Mouse (Mus musculus) mature B cell (primary cell): ENCODE results near the gene Atn1.
"Not testable (repeated sequence)": the region's sequence is repeated elsewhere in the genome, so short reads cannot be mapped to it uniquely, and the experiment has no call there.

Experiments used
- in situ Hi-C: fragments of 300-500 bp; cut with MboI; formaldehyde crosslinking; loops from 2 replicates; pipeline ENCODE4 v1.14.3; 2019

Atn1 gene

DNA sequence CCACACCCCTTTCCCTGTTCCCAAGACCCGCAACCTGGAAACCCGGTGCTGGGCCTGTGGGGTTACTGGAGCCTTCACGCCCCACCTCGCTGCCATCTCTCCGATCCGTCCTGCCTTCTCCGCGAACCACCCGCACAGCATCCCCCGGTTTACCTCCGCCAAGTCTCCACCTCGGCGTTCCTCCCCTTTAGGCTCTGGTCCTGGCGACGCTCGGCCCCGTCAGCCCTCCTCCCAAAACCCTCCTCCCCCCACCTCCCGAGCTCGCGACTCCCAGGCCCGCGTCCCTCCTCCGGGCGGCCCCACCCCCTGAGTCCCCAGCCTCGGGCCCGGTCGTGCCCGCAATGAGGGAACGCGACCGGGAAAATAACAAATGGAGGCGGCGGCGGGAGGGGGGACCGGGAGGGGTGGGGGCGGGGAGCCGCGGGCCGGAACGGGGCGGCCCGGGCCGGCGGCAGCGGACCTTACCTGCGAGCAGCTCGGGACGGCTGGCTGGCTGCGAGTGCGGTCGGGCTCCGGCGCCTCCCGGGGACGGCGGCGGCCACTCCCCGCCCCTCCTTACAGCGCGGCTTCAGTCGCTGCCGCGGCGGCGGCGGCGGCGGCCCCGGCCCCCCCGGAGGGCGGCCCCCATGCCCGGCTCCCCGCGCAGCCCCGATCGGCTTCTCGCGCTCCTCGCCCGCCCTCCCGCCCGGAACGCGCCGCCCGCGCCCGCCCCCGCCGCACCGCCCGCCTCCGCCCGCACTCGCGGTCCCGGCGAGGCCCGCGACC is at the start of gene Atn1, which contains the start of gene Gm45234:
Gene Atn1 (minus strand): TSS at position 694 of the 765 bp plus-strand sequence.
Gene Gm45234 (minus strand): TSS at position 191 of the 765 bp plus-strand sequence.
- in situ Hi-C loops = no loop called here

DNA sequence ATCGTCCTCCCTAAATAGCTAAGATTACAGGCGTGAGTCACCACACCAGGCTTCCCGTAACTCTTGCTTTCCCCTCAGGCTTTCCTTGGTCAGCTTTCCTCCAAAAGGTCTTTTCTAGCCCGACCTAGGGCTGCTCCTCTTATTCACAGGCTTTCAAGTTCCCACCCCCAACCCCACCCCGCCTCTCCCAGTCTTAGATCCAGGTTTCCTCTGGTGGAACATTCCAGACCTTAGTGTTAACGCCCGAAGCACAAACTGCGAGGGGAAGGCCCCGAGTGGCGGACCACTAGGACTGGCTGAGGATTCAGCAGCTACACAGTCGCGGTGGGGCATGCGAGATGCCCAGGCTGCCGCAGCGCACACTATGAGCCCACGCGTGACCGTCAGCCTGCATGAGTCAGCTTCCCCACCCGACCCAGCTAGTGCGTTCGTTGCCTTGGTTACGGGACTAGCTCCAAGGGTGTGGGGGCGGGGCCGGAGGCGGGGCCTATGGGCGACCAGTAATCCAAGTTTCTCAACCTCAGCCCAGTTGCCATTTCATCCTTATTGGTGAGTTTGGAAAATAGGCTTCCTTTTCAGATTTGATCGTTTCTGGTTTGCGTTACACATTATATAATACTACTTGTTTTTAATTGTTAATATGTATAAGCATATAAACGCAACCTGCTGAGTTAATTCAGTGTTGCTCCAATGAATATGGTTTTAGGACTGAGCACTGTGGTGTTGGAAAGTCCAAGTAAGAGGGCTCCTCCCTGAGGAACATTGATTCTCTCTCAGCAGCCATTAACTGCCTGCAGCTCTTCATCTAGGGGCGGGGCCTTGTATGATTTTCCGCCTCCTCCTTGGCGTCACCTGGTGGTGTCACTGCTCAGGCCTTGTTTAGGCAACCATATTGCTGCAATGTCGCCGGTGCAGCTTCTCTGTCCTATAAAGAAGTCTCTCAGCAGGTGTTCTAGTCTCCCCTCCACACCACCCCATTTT is 49.3 kb upstream of the Atn1 start:
- in situ Hi-C loops = no loop called here

DNA sequence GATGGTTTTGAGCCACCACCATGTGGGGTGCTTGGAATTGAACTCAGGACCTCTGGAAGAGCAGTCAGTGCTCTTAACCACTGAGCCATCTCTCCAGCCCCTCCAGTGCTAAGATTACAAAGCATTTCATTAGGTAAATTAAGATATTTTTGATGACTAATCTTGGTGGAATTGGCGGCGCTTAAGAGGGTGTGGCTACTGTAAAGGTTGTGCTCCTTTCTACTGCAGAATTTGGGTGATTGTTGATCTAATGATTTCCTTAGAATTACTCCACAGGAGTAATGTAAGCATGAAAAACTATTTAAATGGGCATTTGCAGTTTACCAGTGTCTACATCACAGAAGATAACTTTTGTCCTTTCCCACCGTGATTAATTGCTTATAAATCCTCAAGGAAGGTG is 48.0 kb upstream of the Atn1 start:
- in situ Hi-C loops = no loop called here

DNA sequence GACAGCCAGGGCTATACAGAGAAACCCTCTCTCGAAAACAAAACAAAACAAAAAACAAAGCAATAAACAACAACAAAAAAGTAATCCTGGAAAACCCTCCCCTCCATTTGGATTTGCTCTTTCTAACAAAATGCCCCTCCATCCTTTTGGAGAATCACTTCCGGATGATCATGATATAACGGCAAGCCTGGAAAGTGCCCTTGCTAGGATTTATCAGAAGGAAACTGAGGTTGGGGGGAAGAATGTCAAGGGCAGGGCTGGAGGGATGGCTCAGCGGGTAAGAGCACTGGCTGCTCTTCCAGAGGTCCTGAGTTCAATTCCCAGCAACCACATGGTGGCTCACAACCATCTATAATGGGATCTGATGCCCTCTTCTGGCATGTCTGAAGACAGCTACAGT is 47.4 kb upstream of the Atn1 start:
- in situ Hi-C loops = not testable (repeated sequence)

DNA sequence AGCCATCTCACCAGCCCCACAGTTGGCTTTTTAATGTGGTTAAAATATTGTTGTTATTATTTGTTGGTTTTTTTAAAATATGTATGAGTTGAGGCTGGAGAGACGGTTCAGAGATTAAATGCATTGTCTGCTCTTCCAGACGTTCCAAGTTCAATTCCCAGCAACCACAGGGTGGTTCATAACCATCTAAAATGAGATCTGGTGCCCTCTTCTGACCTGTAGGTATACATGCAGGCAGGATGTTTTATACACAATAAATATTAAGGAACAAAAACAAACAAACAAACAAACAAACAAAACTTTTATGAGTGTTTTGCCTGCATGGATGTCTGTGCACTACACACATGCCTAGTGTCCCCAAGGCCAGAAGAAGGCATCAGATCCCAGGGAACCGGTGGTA is 46.7 kb upstream of the Atn1 start:
- in situ Hi-C loops = no loop called here

DNA sequence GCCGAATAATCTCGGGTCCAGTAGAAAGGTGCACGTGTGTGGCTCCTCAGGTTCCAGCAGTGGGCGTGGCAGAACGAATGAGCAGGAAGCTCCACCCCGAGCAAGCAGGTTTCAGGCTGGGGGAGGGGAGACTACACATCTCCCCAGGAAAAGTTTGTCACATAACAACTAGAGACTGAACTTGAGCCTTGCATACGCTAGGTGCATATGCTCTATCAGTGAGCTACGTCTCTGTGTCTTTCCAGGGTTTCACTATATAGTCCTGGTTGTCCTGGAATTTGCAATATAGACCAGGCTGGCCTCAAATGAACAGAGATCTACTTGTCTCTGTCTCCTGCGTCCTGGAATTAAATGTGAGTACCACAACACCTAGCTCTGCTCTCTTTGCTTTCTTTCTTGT is 46.1 kb upstream of the Atn1 start:
- in situ Hi-C loops = not testable (repeated sequence)

DNA sequence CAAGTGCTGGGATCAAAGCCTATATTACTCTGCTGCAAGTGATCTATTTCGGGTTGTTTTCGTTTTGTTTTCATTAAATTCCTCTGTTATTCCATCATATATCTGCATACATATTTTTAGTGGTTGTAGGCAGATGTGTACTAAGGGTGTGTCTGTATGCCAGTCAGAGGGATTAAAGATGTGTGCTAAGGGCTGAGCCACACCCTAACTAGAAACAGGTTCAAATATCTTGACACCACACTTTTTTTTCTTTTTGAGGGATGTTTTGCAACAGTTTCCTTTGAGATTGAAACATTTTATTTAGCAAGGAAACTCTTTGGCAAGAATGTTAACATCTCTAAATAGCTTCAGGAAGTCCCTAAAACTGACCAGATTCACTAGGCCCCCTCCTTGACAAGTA is 39.9 kb upstream of the Atn1 start:
- in situ Hi-C loops = no loop called here

DNA sequence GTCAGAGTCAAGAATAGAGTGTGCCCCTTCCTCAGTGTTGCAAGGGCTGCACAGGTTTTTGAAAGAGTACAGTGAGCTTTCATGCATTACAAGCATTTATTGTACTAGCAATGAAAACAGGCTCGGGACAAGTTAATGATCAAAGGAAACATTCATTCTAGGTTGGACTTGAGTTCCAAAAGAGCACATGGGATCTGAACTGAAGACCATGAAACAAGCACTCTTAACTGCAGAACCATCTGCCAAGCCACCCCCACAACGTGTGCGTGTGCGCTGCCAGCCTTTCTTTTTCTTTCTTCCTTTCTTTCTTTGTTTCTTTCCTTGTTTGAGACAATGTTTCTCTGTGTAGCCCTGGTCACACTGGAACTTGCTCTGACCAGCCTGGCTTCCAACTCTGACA is 39.5 kb upstream of the Atn1 start:
- in situ Hi-C loops = no loop called here

DNA sequence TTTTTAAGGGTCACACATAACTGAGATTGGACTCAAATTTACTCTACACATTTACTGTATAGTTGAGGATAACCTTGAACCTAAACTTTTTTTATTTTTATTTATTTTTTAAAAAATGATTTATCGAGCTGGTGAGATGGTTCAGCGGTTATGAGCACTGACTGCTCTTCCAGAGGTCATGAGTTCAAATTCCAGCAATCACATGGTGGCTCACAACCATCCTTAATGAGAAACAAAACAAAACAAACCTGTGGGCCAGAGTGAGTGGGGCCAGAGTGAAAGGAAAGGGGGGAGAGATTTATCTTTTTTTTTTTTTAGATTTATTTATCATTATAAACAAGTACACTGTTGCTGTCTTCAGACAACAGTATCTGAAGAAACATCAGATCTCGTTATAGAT is 35.6 kb upstream of the Atn1 start:
- in situ Hi-C loops = no loop called here

DNA sequence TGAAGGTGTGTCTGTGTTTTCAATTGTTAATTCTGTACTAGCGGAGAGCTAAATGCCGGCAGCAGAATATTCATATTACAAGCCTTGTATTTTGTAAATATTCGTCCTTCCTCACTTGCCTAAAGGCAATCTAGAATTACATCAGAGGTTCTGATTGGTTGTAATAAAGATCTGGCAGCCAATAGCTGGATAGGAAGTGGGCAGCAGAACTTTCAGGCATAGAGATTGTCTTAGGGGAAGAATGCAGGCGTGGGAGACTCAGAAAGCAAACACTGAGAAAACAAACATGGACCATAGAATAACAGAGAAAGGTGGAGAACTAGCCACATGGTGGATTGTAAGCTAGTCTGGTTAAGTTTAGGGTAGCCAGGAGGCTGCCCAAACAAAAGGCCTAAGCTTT is 33.8 kb upstream of the Atn1 start:
- in situ Hi-C loops = no loop called here

DNA sequence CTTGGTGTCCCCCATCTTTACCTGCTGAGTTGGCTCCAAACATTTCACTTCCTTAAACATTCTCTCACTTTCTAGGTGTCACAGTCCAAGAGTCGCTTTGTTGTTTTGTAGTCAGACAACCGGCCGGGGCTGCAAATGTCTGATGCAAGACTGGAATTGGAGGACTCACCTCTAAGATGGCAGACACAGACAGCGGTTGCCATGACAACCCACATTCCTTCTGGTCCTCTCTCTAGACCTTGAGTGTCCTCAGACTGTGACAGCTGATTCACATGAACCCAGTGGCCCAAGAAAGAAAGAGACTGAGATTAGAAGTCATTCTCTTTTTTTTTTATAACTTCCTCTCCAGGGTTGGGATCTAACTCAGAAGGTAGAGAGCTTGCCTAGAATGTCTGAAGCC is 33.2 kb upstream of the Atn1 start:
- in situ Hi-C loops = no loop called here

DNA sequence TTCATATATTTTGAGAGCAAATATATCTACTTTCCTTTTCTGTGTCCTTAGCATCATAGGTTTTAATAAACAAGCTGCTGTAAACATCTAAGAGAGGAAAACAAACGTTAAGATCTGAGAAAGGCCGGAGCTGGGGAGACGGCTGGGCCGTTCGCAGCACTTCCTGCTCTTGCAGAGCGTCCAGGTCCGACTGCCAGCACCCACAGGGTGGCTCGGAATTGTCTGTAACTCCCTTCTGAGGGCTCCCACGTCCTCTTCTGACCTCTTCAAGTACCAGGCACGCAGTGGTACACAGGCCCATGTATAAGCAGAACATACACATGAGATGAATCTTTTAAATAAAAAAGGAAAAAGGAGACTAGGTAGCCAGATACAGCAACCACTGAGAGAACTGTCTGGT is 31.4 kb upstream of the Atn1 start:
- in situ Hi-C loops = no loop called here

DNA sequence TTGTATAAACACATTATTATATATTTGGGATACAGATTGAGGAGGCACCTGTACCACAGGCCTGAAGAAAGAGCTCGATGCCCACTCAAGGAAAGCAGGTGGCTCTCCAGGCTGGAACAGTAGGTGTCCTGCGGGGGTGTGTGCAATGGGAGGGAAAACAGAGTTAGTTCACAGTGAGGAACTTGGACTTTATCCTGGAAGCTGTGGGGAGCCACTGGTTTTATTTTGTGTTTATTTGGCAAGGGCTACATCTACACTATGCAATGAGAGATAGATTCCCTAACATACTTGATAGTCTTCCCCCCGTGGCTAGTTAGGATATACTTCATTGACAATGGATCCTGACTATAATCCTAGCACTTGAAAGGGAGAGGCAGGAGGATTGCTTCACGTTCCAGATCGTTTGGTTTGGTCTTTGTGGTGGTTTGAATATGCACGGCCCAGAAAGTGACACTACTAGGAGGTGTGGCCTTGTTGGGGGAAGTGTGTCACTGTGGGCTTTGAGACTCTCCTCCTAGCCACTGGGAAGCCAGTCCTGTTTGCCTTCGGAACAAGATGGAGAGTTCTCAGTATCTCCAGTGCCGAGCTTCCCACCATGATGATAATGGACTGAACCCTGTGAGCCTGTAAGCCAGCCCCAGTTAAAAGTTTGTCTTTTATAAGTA is 30.6 kb upstream of the Atn1 start:
- in situ Hi-C loops = no loop called here

DNA sequence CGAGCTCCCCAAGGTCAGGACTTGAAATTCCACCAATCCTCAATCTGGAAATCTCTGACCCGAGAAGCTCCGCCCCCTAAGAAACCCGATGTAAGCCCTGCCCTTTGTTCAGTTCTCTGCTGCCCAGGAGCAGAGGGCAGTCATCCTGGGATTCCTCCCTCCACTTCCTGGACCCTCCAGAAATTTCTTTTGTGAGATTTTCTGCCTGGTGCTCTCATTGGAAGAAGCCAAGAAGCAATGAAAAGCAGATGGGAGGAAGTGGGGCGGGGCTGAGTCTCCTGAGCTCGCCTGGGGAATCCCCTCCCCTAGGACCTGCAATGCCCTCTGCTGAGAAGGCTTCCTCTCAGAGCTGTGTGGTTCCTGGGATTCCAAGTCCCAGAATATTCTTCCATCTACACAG is 26.1 kb upstream of the Atn1 start:
- in situ Hi-C loops = no loop called here

DNA sequence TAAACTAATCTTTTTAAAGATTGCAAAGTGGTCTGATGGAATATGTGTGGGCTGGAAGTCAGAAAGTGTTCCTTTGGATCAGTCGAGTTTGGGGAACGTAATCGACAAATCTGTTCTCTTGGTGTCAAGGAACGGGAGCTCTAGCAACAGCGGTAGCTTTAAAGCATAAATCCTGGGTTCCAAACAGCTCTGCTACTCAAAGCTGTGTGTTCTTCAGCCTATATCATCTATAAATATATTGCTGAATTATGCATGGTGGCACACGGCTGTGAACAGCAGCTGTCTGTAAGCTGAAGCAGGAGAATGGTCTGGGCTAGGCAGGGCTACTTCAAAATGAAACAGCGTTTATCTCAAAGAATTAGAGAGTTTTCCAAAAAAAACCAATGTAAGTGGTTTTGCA is 24.6 kb upstream of the Atn1 start:
- in situ Hi-C loops = no loop called here

DNA sequence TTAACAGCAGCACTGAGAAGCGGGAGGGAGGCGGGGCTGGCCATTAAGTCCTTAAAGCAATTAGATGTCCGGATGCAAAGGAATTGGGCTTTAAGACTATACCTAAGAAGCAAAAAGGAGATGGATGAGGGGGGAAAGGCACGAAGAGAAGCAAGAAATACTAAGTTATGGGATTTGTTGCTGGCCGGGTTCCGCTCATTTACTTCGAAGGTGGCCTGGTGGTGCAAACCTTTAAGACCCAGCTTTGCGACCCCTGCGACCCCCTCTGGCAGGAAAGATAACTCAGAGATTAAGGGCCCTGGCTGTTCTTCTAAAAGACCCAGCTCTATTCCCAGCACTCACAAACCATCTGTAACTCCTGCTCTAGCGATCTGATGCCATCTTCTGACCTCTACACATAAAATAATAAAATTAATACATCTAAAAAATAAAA is 23.7 kb upstream of the Atn1 start:
- in situ Hi-C loops = no loop called here

DNA sequence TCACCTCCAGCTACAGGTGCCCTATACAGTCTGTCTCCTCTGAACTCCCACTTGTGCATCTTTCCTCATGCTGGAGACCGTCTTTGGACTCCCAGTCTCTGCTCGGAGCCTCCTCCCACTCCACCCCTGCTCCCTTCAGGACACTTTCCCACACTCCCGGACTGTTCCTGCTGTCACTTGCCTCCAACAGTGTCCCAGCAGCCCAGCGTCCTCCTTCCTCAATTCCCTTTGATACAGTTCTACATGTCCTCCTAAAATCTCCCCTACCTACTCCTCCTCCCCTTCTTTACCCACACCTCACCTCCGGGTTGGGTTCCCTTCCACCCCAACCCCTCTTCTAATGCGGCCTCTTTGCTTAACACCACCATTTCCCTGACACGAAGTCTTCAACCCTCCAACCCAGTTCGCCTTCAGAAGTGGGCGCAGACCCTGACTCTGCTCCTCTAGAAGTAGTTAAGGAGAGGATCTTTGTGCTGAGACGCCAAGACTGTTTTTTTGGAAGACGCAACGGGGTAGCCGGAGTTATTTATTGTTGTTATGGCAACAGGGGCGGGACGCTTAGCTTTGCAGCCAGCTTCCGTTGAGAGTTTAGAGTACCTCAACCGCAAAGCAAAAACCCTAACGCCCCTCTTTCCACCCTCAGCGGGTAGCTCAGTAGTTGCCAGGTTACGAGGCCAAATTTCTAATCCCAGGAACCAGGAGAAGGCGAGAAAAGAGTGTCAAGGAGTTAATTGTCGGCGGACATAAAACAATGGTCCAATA is 23.1 kb upstream of the Atn1 start, which contains the start of gene Lrrc23:
Gene Lrrc23 (minus strand): TSS at position 506 of the 762 bp plus-strand sequence.
- in situ Hi-C loops = no loop called here

DNA sequence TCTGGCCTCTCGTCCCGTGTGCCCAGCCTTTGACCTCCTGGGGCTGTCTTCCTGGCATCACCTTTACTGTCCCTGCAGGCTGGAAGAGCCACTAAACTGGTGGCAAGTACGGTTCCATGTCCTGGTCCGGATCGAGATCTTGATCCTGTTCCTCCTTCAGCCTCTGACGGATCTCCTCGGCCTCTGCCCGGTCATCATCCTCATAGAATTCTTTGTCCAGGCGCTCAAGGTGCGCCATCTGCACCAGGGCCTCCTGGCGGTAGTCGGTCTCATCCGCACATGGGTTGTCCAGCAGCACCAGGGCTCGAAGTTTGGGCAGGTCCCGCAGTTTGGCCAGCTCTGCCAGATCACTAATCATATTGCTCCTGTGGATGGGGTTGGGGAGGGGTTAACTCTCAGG is 14.2 kb upstream of the Atn1 start:
- in situ Hi-C loops = no loop called here

DNA sequence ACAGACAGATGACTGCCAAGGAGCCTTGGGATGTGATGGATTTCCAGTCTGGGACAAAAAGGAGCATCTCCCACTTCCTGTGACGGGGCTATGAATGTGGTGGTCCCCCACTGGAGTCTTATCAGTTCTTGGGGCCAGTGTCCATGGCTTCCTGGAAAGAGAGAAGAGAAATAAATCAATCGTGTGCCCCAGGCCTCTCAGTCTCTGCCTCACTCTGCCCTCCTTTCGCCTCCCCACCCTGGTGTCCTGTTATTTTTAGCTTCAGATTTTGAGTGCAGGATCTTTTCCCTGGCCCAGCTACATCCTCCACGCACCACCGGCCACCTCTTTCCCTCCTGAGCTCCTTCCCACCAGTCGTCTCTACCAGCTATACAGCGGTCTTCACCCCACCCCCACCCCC is 13.7 kb upstream of the Atn1 start:
- in situ Hi-C loops = no loop called here

DNA sequence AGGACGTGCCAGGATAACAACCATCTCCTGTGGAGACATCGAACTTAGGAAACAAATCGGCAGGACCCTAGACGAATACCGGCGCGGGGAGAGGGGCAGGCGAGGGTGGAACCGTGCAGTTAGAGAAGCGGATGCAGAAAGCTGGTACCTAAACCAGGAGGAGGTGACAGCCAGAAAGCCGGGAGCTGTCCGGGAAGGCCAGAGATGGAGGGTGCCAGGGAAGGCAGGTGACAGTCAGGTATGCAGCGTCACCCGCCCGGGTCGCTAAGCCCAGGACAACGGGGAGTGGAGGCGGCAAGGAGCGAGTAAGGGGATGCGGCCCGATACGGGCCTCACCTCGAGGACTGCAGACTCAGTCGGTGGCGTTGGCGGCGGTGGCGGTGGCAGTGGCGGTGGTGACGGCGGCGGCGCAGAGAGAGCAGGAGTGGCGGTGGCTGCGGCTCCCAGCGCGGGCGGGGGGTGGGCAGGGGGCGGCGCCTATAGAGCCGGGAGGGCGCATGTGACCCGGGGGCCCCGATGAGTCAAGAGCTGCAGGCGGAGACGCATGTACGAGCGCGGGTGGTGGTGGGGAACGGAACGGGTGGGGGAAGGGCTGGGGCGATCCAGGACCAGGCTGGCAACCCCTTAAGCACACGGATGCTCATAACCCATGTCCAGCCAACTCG is 12.9 kb upstream of the Atn1 start, which contains the start of gene Eno2:
Gene Eno2 (minus strand): TSS at position 573 of the 665 bp plus-strand sequence.
- in situ Hi-C loops = no loop called here

DNA sequence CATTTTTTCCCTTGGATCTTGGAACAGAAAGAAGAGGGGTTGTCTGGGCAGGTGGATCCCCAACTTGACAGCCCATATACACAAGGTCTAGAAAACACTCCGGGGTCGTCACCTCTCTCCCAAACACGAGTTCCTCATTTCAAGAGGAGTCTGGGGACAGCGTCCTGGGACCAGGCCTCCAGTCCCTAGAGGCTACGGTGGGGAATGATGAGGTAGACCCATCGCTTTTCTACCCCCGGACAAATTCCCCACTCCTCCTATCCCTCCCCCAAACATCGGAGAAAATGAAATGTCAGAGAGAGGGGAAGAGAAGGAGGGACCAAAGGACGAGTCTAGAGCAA is 12.3 kb upstream of the Atn1 start:
- in situ Hi-C loops = no loop called here
